Mouse (Mus musculus) urinary bladder, postnatal 25 days (tissue): ENCODE data around the gene S1pr1.

Source experiments
- DNase-seq: peaks from one replicate; pipeline ENCODE4 v3.0.0; 2022; ENCODE audit warnings: low spot score

Gene S1pr1

GRCm38 (mm10) chr3:115714671-115715651, at the start of gene S1pr1:
Gene S1pr1 (minus strand): TSS chr3:115715072.
- peak; percentile 32 for DNase-seq

GRCm38 (mm10) chr3:115763292-115763691, 48.4 kb upstream of the S1pr1 start:
- no peak for DNase-seq

GRCm38 (mm10) chr3:115762841-115763240, 48.0 kb upstream of the S1pr1 start:
- no peak for DNase-seq

- DNase-seq = no peak
Measured at GRCm38 (mm10) chr3:115759659-115760058, 44.8 kb upstream of the S1pr1 start.

GRCm38 (mm10) chr3:115758455-115758912, 43.6 kb upstream of the S1pr1 start:
- DNase-seq = no peak

GRCm38 (mm10) chr3:115754466-115754865, 39.6 kb upstream of the S1pr1 start:
- DNase-seq = no peak

- DNase-seq = no peak
Measured at GRCm38 (mm10) chr3:115750369-115750768, 35.5 kb upstream of the S1pr1 start.

GRCm38 (mm10) chr3:115748289-115748989, 33.6 kb upstream of the S1pr1 start:
- DNase-seq = no peak

- no peak for DNase-seq
Measured at GRCm38 (mm10) chr3:115746511-115746910, 31.6 kb upstream of the S1pr1 start.

- no peak for DNase-seq
Measured at GRCm38 (mm10) chr3:115745088-115745487, 30.2 kb upstream of the S1pr1 start.

GRCm38 (mm10) chr3:115738524-115738923, 23.7 kb upstream of the S1pr1 start:
- DNase-seq = no peak

GRCm38 (mm10) chr3:115737785-115738318, 23.0 kb upstream of the S1pr1 start:
- no peak for DNase-seq

GRCm38 (mm10) chr3:115735540-115735939, 20.7 kb upstream of the S1pr1 start:
- DNase-seq = no peak

- DNase-seq = no peak
Measured at GRCm38 (mm10) chr3:115734841-115735240, 20.0 kb upstream of the S1pr1 start.

GRCm38 (mm10) chr3:115730336-115730735, 15.5 kb upstream of the S1pr1 start:
- DNase-seq = no peak

- DNase-seq = no peak
Measured at GRCm38 (mm10) chr3:115729187-115729586, 14.3 kb upstream of the S1pr1 start.

GRCm38 (mm10) chr3:115728211-115728610, 13.3 kb upstream of the S1pr1 start:
- no peak for DNase-seq

- DNase-seq = no peak
Measured at GRCm38 (mm10) chr3:115718886-115719285, 4.0 kb upstream of the S1pr1 start.

GRCm38 (mm10) chr3:115715900-115716515, 1.1 kb upstream of the S1pr1 start:
- no peak for DNase-seq

GRCm38 (mm10) chr3:115714049-115714435, 830 bp downstream of the S1pr1 start:
- DNase-seq = no peak

GRCm38 (mm10) chr3:115713417-115714048, 1.3 kb downstream of the S1pr1 start:
- DNase-seq = no peak

- peak; percentile 75 for DNase-seq
Measured at GRCm38 (mm10) chr3:115712808-115713200, 2.1 kb downstream of the S1pr1 start.
